Mouse (Mus musculus) bone marrow, adult 2 months (tissue): ENCODE results near the gene Cbx2.

Experiments
- CTCF ChIP-seq: fragments of 200-500 bp; IDR thresholded peaks from 2 replicates; pipeline ENCODE4 v1.5.1; 2011; ENCODE audit warnings: low read length, control low read depth; ENCODE audit not compliant: control insufficient read depth, insufficient read depth
- POLR2A ChIP-seq: fragments of 200-500 bp; IDR thresholded peaks from 2 replicates; pipeline ENCODE4 v1.6.1; 2011; ENCODE audit warnings: low read depth, mild to moderate bottlenecking, control low read depth, low read length, borderline replicate concordance; ENCODE audit not compliant: control insufficient read depth

GRCm38 (mm10) chr11:119026203-119026602 is 3.4 kb downstream of the Cbx2 start:
- TF ChIP-seq POLR2A (no peak), CTCF (no peak)
